Mouse (Mus musculus): Measurements from ENCODE around the gene Pde4d. TPM values are rescaled to one million over a fixed set of nuclear protein-coding genes. Genes with fewer than 3 reads are reported as not detected.

The Pde4d gene
- polyA plus RNA-seq, 1 experiment: 15.1 TPM

DNA sequence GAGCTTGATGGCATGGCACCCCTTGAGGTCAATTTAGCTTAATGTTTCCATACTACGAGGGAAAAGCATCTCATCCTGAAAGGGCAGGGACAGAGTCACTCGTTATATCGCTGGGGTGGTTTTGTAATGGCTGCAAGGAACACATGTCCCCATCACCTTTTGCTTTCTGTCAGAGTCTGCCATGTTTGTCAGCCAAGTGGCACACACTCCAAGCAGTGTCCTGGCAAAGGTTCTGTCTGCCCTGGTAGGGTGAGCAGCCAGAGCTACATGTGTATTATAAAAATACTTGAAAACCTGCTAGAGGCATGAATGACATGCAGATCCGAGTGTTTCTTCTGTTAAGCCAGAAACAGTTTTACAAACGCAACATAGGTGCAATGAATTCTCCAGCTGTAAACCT lies 1535.7 kb downstream of the Pde4d start:
- H3K79me2 ChIP-seq (ENCODE audit: control insufficient read depth, insufficient read depth): no peaks in the 10 kb centered on the region
- no peak for TF ChIP-seq FOSL1 (IDR thresholded peaks at IDR 0.05; ENCODE audit: insufficient read depth, low read length, poor library complexity, severe bottlenecking)
- no peak for TF ChIP-seq USF1 (IDR thresholded peaks at IDR 0.05; ENCODE audit: low read depth)
- TF ChIP-seq MAX (IDR thresholded peaks at IDR 0.05): no peak
- no peak for TF ChIP-seq MYOD1 (IDR thresholded peaks at IDR 0.05; ENCODE audit: control insufficient read depth, insufficient read length, low read depth)
- TF ChIP-seq MYOG (IDR thresholded peaks at IDR 0.05; ENCODE audit: control insufficient read depth, extremely low read depth, insufficient read length): no peak
- TF ChIP-seq CTCF (IDR thresholded peaks at IDR 0.05; ENCODE audit: control insufficient read depth, insufficient read depth, insufficient read length): no peak
- no peak for TF ChIP-seq CEBPB (IDR thresholded peaks at IDR 0.05; ENCODE audit: low read depth)

DNA sequence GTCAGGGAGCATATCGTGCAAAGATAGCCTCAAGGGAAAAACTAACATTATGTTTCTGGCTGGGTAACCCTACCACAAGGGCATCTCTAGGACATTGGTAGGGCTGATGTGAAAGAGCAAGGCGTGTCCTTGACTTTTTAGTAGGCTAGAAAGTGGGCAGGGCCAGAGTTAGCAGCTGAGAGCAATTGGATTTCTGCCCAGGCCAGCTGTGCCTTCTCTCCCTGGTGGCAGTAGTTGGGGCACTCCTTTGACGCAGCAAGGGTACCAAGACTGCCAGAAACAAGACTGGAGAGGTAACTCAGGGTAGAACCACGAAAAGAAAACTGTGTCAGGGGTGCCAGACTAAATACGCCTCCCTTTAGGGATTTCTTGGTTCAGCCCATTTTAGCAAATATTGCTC lies 1536.1 kb downstream of the Pde4d start:
- TF ChIP-seq CEBPB (IDR thresholded peaks at IDR 0.05; ENCODE audit: low read depth) (no peak), MAX (IDR thresholded peaks at IDR 0.05) (no peak), FOSL1 (IDR thresholded peaks at IDR 0.05; ENCODE audit: insufficient read depth, low read length, poor library complexity, severe bottlenecking) (no peak), MYOG (IDR thresholded peaks at IDR 0.05; ENCODE audit: control insufficient read depth, extremely low read depth, insufficient read length) (no peak), MYOD1 (IDR thresholded peaks at IDR 0.05; ENCODE audit: control insufficient read depth, insufficient read length, low read depth) (no peak), USF1 (IDR thresholded peaks at IDR 0.05; ENCODE audit: low read depth) (no peak), CTCF (IDR thresholded peaks at IDR 0.05; ENCODE audit: control insufficient read depth, insufficient read depth, insufficient read length) (no peak)
- Histone ChIP-seq H3K79me2 (ENCODE audit: control insufficient read depth, insufficient read depth) (no peaks in the 10 kb centered on the region), H3K36me3 (ENCODE audit: control insufficient read depth, insufficient read depth) (no peaks in the 10 kb centered on the region), H3ac (ENCODE audit: control insufficient read depth, insufficient read length, low read depth) (no peak overlapping the region), H3K79me3 (ENCODE audit: low read depth) (no peaks in the 10 kb centered on the region), H3K27me3 (ENCODE audit: control insufficient read depth, insufficient read depth, insufficient read length) (no peaks in the 10 kb centered on the region), H3K4me3 (ENCODE audit: insufficient read depth, poor library complexity, severe bottlenecking) (no peak overlapping the region)

More for the DNA sequence above, 1535.7 kb downstream of the Pde4d start:
- Histone ChIP-seq H3K27me3 (ENCODE audit: control insufficient read depth, insufficient read depth, insufficient read length) (no peaks in the 10 kb centered on the region), H3K4me3 (ENCODE audit: insufficient read depth, poor library complexity, severe bottlenecking) (no peak overlapping the region), H3K36me3 (ENCODE audit: control insufficient read depth, insufficient read depth) (no peaks in the 10 kb centered on the region), H3ac (ENCODE audit: control insufficient read depth, insufficient read length, low read depth) (no peak overlapping the region), H3K79me3 (ENCODE audit: low read depth) (no peaks in the 10 kb centered on the region)

DNA sequence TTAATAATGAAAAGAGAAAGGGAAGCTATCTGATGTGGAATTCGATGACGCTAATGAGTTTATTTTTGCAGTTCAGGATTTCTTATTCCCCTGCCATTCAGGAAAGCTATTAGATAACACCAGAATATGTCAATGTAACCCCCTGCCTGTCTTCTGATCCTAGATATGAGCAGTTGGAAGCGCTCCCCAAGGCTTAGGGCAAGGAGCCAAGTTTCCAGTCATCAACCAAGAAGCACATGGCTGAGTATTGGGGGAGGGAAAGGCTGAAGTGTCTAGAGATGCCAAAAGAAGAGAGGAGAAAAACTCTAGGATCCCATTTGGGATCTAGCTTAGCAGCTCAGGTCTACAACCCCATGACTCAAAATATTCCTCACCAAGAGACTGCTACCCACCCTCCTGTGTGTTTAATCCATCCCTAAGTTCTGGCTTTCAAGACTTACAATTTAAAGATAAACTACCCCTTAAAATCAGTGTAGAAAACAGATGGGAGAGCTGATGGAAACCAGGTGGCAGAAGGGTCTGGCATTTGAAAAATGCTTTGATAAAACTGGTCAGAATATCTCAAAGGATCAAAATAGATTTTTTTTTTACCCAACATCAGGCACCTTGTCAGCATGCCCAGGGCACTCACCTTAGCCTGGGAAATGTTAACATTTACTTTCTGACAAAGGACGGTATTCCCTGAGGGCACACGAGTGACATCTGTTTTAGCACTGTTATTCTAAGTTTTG lies 1543.2 kb downstream of the Pde4d start:
- no peak overlapping the region for H3K4me3 ChIP-seq (ENCODE audit: insufficient read depth, poor library complexity, severe bottlenecking)
- TF ChIP-seq MYOG (IDR thresholded peaks at IDR 0.05; ENCODE audit: control insufficient read depth, extremely low read depth, insufficient read length) (no peak), FOSL1 (IDR thresholded peaks at IDR 0.05; ENCODE audit: insufficient read depth, low read length, poor library complexity, severe bottlenecking) (no peak), CEBPB (IDR thresholded peaks at IDR 0.05; ENCODE audit: low read depth) (no peak), USF1 (IDR thresholded peaks at IDR 0.05; ENCODE audit: low read depth) (no peak), MAX (IDR thresholded peaks at IDR 0.05) (no peak), MYOD1 (IDR thresholded peaks at IDR 0.05; ENCODE audit: control insufficient read depth, insufficient read length, low read depth) (no peak), CTCF (IDR thresholded peaks at IDR 0.05; ENCODE audit: control insufficient read depth, insufficient read depth, insufficient read length) (no peak)
- no peaks in the 10 kb centered on the region for H3K27me3 ChIP-seq (ENCODE audit: control insufficient read depth, insufficient read depth, insufficient read length)
- no peaks in the 10 kb centered on the region for H3K36me3 ChIP-seq (ENCODE audit: control insufficient read depth, insufficient read depth)
- no peaks in the 10 kb centered on the region for H3K79me2 ChIP-seq (ENCODE audit: control insufficient read depth, insufficient read depth)
- H3K79me3 ChIP-seq (ENCODE audit: low read depth): no peaks in the 10 kb centered on the region
- H3ac ChIP-seq (ENCODE audit: control insufficient read depth, insufficient read length, low read depth): no peak overlapping the region

DNA sequence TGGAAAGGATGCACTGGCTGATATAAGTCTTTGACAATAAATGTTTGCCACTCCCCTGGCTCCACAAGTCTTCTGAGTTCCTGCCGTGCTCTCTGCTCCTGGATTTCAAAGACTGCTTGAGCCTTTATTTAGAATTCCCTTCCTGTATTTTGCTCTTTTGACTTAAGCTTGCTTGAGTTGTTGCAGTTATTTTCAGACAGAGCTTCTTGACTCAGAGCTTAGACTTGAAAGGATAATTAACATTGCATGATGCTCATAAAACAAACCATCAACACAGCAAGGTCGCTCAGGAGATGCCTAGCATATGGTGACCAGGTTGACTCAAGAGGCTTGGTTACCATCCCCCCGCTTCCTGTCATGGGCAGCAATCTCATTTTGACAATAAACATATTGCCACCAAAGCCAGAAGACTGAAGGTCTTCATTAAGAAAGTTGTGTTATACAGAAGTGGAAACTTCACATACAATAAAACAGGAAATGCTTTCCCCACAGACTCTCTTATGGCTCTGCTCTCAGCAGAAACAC lies 1544.6 kb downstream of the Pde4d start:
- no peak for TF ChIP-seq CEBPB (IDR thresholded peaks at IDR 0.05; ENCODE audit: low read depth)
- TF ChIP-seq MYOG (IDR thresholded peaks at IDR 0.05; ENCODE audit: control insufficient read depth, extremely low read depth, insufficient read length): no peak
- TF ChIP-seq FOSL1 (IDR thresholded peaks at IDR 0.05; ENCODE audit: insufficient read depth, low read length, poor library complexity, severe bottlenecking): no peak
- no peak for TF ChIP-seq CTCF (IDR thresholded peaks at IDR 0.05; ENCODE audit: control insufficient read depth, insufficient read depth, insufficient read length)
- TF ChIP-seq USF1 (IDR thresholded peaks at IDR 0.05; ENCODE audit: low read depth): no peak
- TF ChIP-seq MYOD1 (IDR thresholded peaks at IDR 0.05; ENCODE audit: control insufficient read depth, insufficient read length, low read depth): no peak
- TF ChIP-seq MAX (IDR thresholded peaks at IDR 0.05): no peak
- no peaks in the 10 kb centered on the region for H3K79me3 ChIP-seq (ENCODE audit: low read depth)
- no peak overlapping the region for H3K4me3 ChIP-seq (ENCODE audit: insufficient read depth, poor library complexity, severe bottlenecking)
- H3K36me3 ChIP-seq (ENCODE audit: control insufficient read depth, insufficient read depth): no peaks in the 10 kb centered on the region
- H3K79me2 ChIP-seq (ENCODE audit: control insufficient read depth, insufficient read depth): no peaks in the 10 kb centered on the region
- no peak overlapping the region for H3ac ChIP-seq (ENCODE audit: control insufficient read depth, insufficient read length, low read depth)
- H3K27me3 ChIP-seq (ENCODE audit: control insufficient read depth, insufficient read depth, insufficient read length): no peaks in the 10 kb centered on the region

DNA sequence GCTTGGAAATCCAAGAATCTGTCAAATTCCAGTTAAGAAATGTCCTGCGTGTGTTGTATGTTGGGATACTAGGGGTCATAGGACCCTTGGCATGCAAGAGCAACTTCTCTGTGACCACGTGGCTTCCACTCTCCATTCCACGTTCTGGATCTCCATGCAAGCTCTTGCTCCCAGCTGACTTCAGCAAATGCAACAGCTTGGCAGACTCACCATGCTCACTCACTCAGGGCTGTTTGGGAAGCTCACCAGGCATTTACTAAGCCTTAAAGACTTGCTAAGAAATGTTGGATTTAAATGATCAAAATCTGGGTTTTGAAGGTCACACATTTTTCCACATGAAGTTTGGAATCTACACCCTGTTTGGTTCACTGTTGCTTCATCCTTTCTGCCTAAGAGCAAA lies 1552.3 kb downstream of the Pde4d start:
- Histone ChIP-seq H3K27me3 (ENCODE audit: control insufficient read depth, insufficient read depth, insufficient read length) (peaks cover 11% of the 10 kb centered on the region), H3K4me3 (ENCODE audit: insufficient read depth, poor library complexity, severe bottlenecking) (no peak overlapping the region), H3ac (ENCODE audit: control insufficient read depth, insufficient read length, low read depth) (no peak overlapping the region), H3K79me2 (ENCODE audit: control insufficient read depth, insufficient read depth) (no peaks in the 10 kb centered on the region), H3K79me3 (ENCODE audit: low read depth) (no peaks in the 10 kb centered on the region), H3K36me3 (ENCODE audit: control insufficient read depth, insufficient read depth) (no peaks in the 10 kb centered on the region)
- TF ChIP-seq MAX (IDR thresholded peaks at IDR 0.05): no peak

Small RNA genes within 50 kb of the gene (microRNA-seq; reads per million reads assigned to microRNA genes)
- not detected for gene Mir1904 (ENCODE audit: borderline microRNAs expressed)
- 146 reads per million, percentile 76 among the genes with 10 or more reads in this experiment for gene Mir582 (ENCODE audit: borderline microRNAs expressed)

Other genes with a start within 250 kb of the Pde4d start
- gene Elovl7, start 235.5 kb upstream of the Pde4d start, polyA plus RNA-seq (2012; fragmentation: generic; extraction: Trizol): 0.51 TPM
- 7.8 TPM for gene Depdc1b, start 133.6 kb upstream of the Pde4d start, polyA plus RNA-seq (2012; fragmentation: generic; extraction: Trizol)